Mouse (Mus musculus) large intestine, adult 2 months (tissue): Measurements from ENCODE around the gene Slc12a9. TPM values are rescaled to one million over a fixed set of nuclear protein-coding genes. Genes with fewer than 3 reads are reported as not detected.

ENCODE experiments used
- DNase-seq: peaks from one replicate; pipeline ENCODE4 v3.0.0-alpha.2; 2012; ENCODE audit warnings: low read depth, low spot score
- WGBS: fragments of 180-500 bp; shearing (Covaris S2); methylation state at CpG from one replicate; pipeline ENCODE4 v1.1.7; 2018; 5-methylcytosine and 5-hydroxymethylcytosine counted together
- polyA plus RNA-seq: library from polyadenylated mRNA; depleted of rRNA; stranded (reverse); fragments of >200 nt; gene quantifications from 2 replicates; pipeline ENCODE4 v1.2.3, GENCODE M21; 2012

Gene Slc12a9
- polyA plus RNA-seq, 1 experiment: 9.6 TPM

GRCm38 (mm10) chr5:137315084-137315903 is 18.1 kb downstream of the Slc12a9 start:
- DNase-seq: no peak
- WGBS: 46% methylated on average over 30 of the region's 30 CpGs

GRCm38 (mm10) chr5:137314193-137315083 is 19.0 kb downstream of the Slc12a9 start, which contains the start of gene Trip6:
Trip6 (minus strand) TSS chr5:137314404.
- 34% methylated on average over 30 of the region's 30 CpGs for WGBS
- no peak for DNase-seq

GRCm38 (mm10) chr5:137313466-137314192 is 19.8 kb downstream of the Slc12a9 start:
- 5% methylated on average over 22 of the region's 22 CpGs for WGBS
- no peak for DNase-seq

GRCm38 (mm10) chr5:137308356-137308755 is 25.0 kb downstream of the Slc12a9 start:
- DNase-seq: no peak
- WGBS: 97% methylated on average over 4 of the region's 4 CpGs

GRCm38 (mm10) chr5:137307071-137307912 is 26.1 kb downstream of the Slc12a9 start, which contains the start of gene Srrt:
Srrt (minus strand) TSS chr5:137307674.
- WGBS: under 1% methylated on average over 72 of the region's 72 CpGs
- DNase-seq: no peak

- no peak for DNase-seq
- WGBS: 2% methylated on average over 12 of the region's 12 CpGs
These were observed 26.9 kb downstream of the Slc12a9 start for GRCm38 (mm10) chr5:137306439-137307005.

- 44% methylated on average over 3 of the region's 3 CpGs for WGBS
- DNase-seq: no peak
These were observed 27.6 kb downstream of the Slc12a9 start for GRCm38 (mm10) chr5:137305822-137306221.

GRCm38 (mm10) chr5:137304816-137305215 is 28.6 kb downstream of the Slc12a9 start:
- 37% methylated on average over 4 of the region's 4 CpGs for WGBS
- no peak for DNase-seq

GRCm38 (mm10) chr5:137304165-137304564 is 29.2 kb downstream of the Slc12a9 start:
- WGBS: 54% methylated on average over 3 of the region's 3 CpGs
- DNase-seq: no peak

- DNase-seq: no peak
- whole genome bisulfite sequencing: 86% methylated on average over 4 of the region's 4 CpGs
These were observed 29.8 kb downstream of the Slc12a9 start for GRCm38 (mm10) chr5:137303609-137304008.

- DNase-seq: no peak
- WGBS: 77% methylated on average over 21 of the region's 21 CpGs
These were observed 32.1 kb downstream of the Slc12a9 start for GRCm38 (mm10) chr5:137301253-137301652.

GRCm38 (mm10) chr5:137299240-137299639 is 34.2 kb downstream of the Slc12a9 start:
- WGBS: 59% methylated on average over 7 of the region's 7 CpGs
- no peak for DNase-seq

GRCm38 (mm10) chr5:137297126-137297525 is 36.3 kb downstream of the Slc12a9 start:
- DNase-seq: no peak
- WGBS: 91% methylated on average over 14 of the region's 14 CpGs

GRCm38 (mm10) chr5:137295712-137296111 is 37.7 kb downstream of the Slc12a9 start:
- DNase-seq: no peak
- WGBS: 90% methylated on average over 15 of the region's 15 CpGs

- 68% methylated on average over 9 of the region's 9 CpGs for WGBS
- no peak for DNase-seq
These were observed 38.1 kb downstream of the Slc12a9 start for GRCm38 (mm10) chr5:137295296-137295695.

- 9% methylated on average over 18 of the region's 18 CpGs for WGBS
- DNase-seq: no peak
These were observed 38.7 kb downstream of the Slc12a9 start for GRCm38 (mm10) chr5:137294744-137295093.

- DNase-seq: no peak
- WGBS: under 1% methylated on average over 52 of the region's 52 CpGs
These were observed 39.3 kb downstream of the Slc12a9 start, which contains the start of gene Ufsp1 for GRCm38 (mm10) chr5:137293839-137294743. Ufsp1 (plus strand) TSS chr5:137294629.

GRCm38 (mm10) chr5:137293282-137293681 is 40.1 kb downstream of the Slc12a9 start:
- no peak for DNase-seq
- under 1% methylated on average over 14 of the region's 15 CpGs for WGBS
